Mouse (Mus musculus): ENCODE measurements around the gene Bok. TPM values are rescaled to one million over a fixed set of nuclear protein-coding genes. Genes with fewer than 3 reads are reported as not detected.

The Bok gene
- total and polyA plus RNA-seq, 3 experiments = 0.17 TPM; not detected in 2

DNA sequence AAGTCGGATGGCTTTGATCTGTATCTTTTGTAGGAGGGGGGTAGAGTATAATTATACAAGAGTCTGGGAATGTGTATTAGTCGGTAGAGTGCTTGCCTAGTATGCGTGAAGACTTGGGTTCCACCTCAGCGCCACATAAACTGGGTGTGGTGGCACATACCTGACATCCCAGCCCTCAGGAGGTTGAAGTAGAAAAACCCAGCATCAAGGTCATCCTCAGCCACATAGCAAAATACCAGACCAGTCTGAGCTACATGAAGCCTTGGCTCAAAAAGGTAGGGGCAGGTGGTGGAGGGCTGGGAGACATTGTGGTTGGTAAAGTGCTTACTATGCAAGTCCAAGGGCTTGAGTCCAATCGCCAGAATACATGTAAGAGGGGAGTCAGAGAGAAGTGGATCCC lies 12.8 kb upstream of the Bok start:
- H3K9ac ChIP-seq (ENCODE audit: control insufficient read depth, low read depth, low read length, poor library complexity, severe bottlenecking) = no peak overlapping the region
- no peaks in the 10 kb centered on the region for H3K9me3 ChIP-seq (replicated peaks; ENCODE audit: insufficient read depth, low read length)
- TF ChIP-seq KAT2A (conservative IDR thresholded peaks at IDR 0.05; ENCODE audit: low read depth, low read length) = no peak
- TF ChIP-seq SIN3A (IDR thresholded peaks at IDR 0.05; ENCODE audit: low read length) = no peak
- TF ChIP-seq MXI1 (IDR thresholded peaks at IDR 0.05; ENCODE audit: low read depth, low read length) = no peak
- TF ChIP-seq SMC3 (IDR thresholded peaks at IDR 0.05; ENCODE audit: low read depth, low read length) = no peak
- no peak for TF ChIP-seq MEF2A (IDR thresholded peaks at IDR 0.05; ENCODE audit: extremely low read depth, insufficient replicate concordance, low read depth, low read length, poor library complexity, severe bottlenecking)
- no peak for TF ChIP-seq MYB (IDR thresholded peaks at IDR 0.05; ENCODE audit: low read depth, low read length)
- no peak for TF ChIP-seq ZC3H11A (IDR thresholded peaks at IDR 0.05; ENCODE audit: low read depth, low read length)
- TF ChIP-seq GATA1 (IDR thresholded peaks at IDR 0.05; ENCODE audit: low read depth, low read length) = no peak
- no peak for TF ChIP-seq CHD1 (IDR thresholded peaks at IDR 0.05; ENCODE audit: low read depth, low read length)
- TF ChIP-seq NELFE (IDR thresholded peaks at IDR 0.05; ENCODE audit: low read depth, low read length) = no peak
- TF ChIP-seq MAZ (IDR thresholded peaks at IDR 0.05; ENCODE audit: low read depth, low read length) = no peak
- no peak for TF ChIP-seq MAX (IDR thresholded peaks at IDR 0.05; ENCODE audit: low read length)
- no peak for TF ChIP-seq HCFC1 (IDR thresholded peaks at IDR 0.05; ENCODE audit: low read depth, low read length)
- no peak for TF ChIP-seq RAD21 (IDR thresholded peaks at IDR 0.05; ENCODE audit: low read depth, low read length)
- TF ChIP-seq NRF1 (IDR thresholded peaks at IDR 0.05; ENCODE audit: insufficient read depth, low read depth, low read length, poor library complexity, severe bottlenecking) = no peak
- no peak for TF ChIP-seq ETS1 (IDR thresholded peaks at IDR 0.05; ENCODE audit: low read depth, low read length)
- TF ChIP-seq MYC (IDR thresholded peaks at IDR 0.05; ENCODE audit: low read depth, low read length) = no peak
- TF ChIP-seq ZKSCAN1 (IDR thresholded peaks at IDR 0.05; ENCODE audit: low read depth, low read length) = no peak
- no peak for TF ChIP-seq E2F4 (IDR thresholded peaks at IDR 0.05; ENCODE audit: borderline replicate concordance, low read depth, low read length)
- peaks cover under 1 to 9% of the 10 kb centered on the region in 2 experiments; a peak in 3 of 4 replicates for H3K4me1 ChIP-seq (ENCODE audit: control insufficient read depth in 1 of 2, insufficient read depth in 2 of 2, low read length in 2 of 2)
- no peak overlapping the region for H3K27ac ChIP-seq (ENCODE audit: control insufficient read depth, low read depth, low read length)
- no peaks in the 10 kb centered on the region for H3K79me2 ChIP-seq (ENCODE audit: control insufficient read depth, insufficient read depth, low read length, poor library complexity)
- no peaks in the 10 kb centered on the region; a peak in 1 of 4 replicates for H3K36me3 ChIP-seq (ENCODE audit: control insufficient read depth in 1 of 2, insufficient read depth in 2 of 2, low read length in 2 of 2)
- H3K4me3 ChIP-seq (ENCODE audit: control insufficient read depth in 1 of 2, insufficient read depth in 1 of 2, low read depth in 2 of 2, low read length in 2 of 2) = no peak overlapping the region
- no peak for DNase-seq (ENCODE audit: low read depth, low spot score)
- no peaks in the 10 kb centered on the region for H3K27me3 ChIP-seq (ENCODE audit: control insufficient read depth in 1 of 2, insufficient read depth in 2 of 2, low read length in 2 of 2)

DNA sequence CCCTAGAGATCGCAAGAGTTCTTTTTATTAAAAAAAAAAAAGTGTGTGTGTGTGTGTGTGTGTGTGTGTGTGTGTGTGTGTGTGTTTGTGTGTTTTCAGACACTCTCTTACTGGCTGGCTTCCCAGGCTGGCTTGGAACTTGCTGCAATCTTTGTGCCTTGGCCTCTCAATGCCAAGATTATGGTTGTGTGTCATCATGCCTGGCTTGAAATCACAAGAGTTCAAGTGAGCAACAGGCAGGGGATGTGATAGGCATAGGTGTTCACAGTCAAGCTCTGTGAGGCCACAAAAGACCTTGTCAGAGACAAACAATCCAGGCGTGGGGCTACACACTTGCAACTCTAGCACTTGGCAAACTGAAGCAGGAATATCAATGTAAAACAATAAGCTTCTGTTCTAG lies 7.1 kb upstream of the Bok start:
- peak; percentile 44; the same call in 1 of the 2 replicates for TF ChIP-seq RCOR1 (IDR thresholded peaks at IDR 0.05; ENCODE audit: low read depth, low read length)
- no peak for TF ChIP-seq MEF2A (IDR thresholded peaks at IDR 0.05; ENCODE audit: extremely low read depth, insufficient replicate concordance, low read depth, low read length, poor library complexity, severe bottlenecking)
- peak; percentile 83 for TF ChIP-seq ZNF384 (IDR thresholded peaks at IDR 0.05; ENCODE audit: low read depth, low read length)
- H3K9me3 ChIP-seq (replicated peaks; ENCODE audit: insufficient read depth, low read length) = no peaks in the 10 kb centered on the region
- H3K36me3 ChIP-seq (ENCODE audit: control insufficient read depth in 1 of 2, insufficient read depth in 2 of 2, low read length in 2 of 2) = no peaks in the 10 kb centered on the region
- no peaks in the 10 kb centered on the region for H3K79me2 ChIP-seq (ENCODE audit: control insufficient read depth, insufficient read depth, low read length, poor library complexity)
- no peaks in the 10 kb centered on the region for H3K27me3 ChIP-seq (ENCODE audit: control insufficient read depth in 1 of 2, insufficient read depth in 2 of 2, low read length in 2 of 2)
- DNase-seq (ENCODE audit: low read depth, low spot score) = peak; percentile 60
- no peak overlapping the region for H3K4me3 ChIP-seq (ENCODE audit: control insufficient read depth in 1 of 2, insufficient read depth in 1 of 2, low read depth in 2 of 2, low read length in 2 of 2)
- no peak overlapping the region for H3K9ac ChIP-seq (ENCODE audit: control insufficient read depth, low read depth, low read length, poor library complexity, severe bottlenecking)
- H3K4me1 ChIP-seq (ENCODE audit: control insufficient read depth in 1 of 2, insufficient read depth in 2 of 2, low read length in 2 of 2) = peaks cover 6 to 12% of the 10 kb centered on the region in 2 experiments
- H3K27ac ChIP-seq (ENCODE audit: control insufficient read depth, low read depth, low read length) = no peak overlapping the region

Measured in MEL (cell line).